Mouse (Mus musculus) brain, embryonic 14.5 days (tissue): ENCODE measurements around the gene Tnks2.

ENCODE experiments used
- CTCF ChIP-seq: fragments of 200-500 bp; IDR thresholded peaks from 2 replicates; pipeline ENCODE4 v1.5.1; 2012; ENCODE audit warnings: inconsistent platforms, mild to moderate bottlenecking, moderate library complexity, borderline replicate concordance; ENCODE audit not compliant: insufficient read depth, insufficient read length; ENCODE audit errors: extremely low read depth
- POLR2A ChIP-seq: fragments of 200-500 bp; IDR thresholded peaks from 2 replicates; pipeline ENCODE4 v1.6.1; 2012; ENCODE audit warnings: mild to moderate bottlenecking, inconsistent platforms, borderline replicate concordance; ENCODE audit not compliant: poor library complexity, insufficient read depth, insufficient read length, severe bottlenecking; ENCODE audit errors: extremely low read depth

DNA sequence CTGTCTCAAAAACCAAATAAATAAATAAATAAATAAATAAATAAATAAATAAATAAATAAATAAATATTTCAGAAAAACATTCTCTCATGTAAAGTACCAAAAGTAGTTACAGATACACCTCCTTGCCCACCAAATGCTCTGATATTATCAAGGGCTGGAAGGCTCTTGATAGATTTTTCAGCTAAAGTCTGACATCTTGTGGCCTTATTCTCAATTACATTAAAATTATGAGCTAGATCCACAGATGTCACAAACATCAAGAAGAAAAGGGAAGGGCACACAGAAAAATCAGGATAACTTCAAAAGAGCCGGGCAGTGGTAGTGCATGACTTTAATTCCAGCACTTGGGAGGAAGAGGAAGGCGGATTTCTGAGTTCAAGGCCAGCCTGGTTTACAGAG is 88.0 kb downstream of the Tnks2 start:
- TF ChIP-seq POLR2A: no peak
- no peak for TF ChIP-seq CTCF
